Mouse (Mus musculus) embryonic facial prominence, embryonic 15.5 days (tissue): ENCODE data around the gene Gm5935. TPM values are rescaled to one million over a fixed set of nuclear protein-coding genes. Genes with fewer than 3 reads are reported as not detected.
"Not testable (repeated sequence)": the region's sequence is repeated elsewhere in the genome, so short reads cannot be mapped to it uniquely, and the experiment has no call there.

Source experiments
- ATAC-seq: fragments of 200-750 bp; cut with Nextera tagmentation; 2 replicates; pipeline ENCODE4 v1.8.0; 2017; ENCODE audit warnings: low read depth, moderate TSS enrichment; ENCODE audit not compliant: insufficient number of reproducible peaks, low FRiP score, low TSS enrichment
- H3K27ac ChIP-seq: fragments of 300-500 bp; sonication (generic); replicated peaks from 2 replicates; pipeline ENCODE4 v1.5.1; 2015; ENCODE audit warnings: mild to moderate bottlenecking, inconsistent platforms
- H3K27me3 ChIP-seq: fragments of 300-500 bp; sonication (generic); 2 replicates; pipeline ENCODE4 v1.6.1; 2015; ENCODE audit warnings: inconsistent platforms
- H3K36me3 ChIP-seq: fragments of 300-500 bp; sonication (generic); 2 replicates; pipeline ENCODE4 v1.6.1; 2015; ENCODE audit warnings: mild to moderate bottlenecking, inconsistent platforms
- H3K4me1 ChIP-seq: fragments of 300-500 bp; sonication (generic); 2 replicates; pipeline ENCODE4 v1.6.1; 2015; ENCODE audit warnings: inconsistent platforms
- H3K4me2 ChIP-seq: fragments of 300-500 bp; sonication (generic); replicated peaks from 2 replicates; pipeline ENCODE4 v1.6.1; 2015; ENCODE audit warnings: mild to moderate bottlenecking, inconsistent platforms
- H3K4me3 ChIP-seq: fragments of 300-500 bp; sonication (generic); replicated peaks from 2 replicates; pipeline ENCODE4 v1.5.1; 2015; ENCODE audit warnings: mild to moderate bottlenecking, inconsistent platforms
- H3K9ac ChIP-seq: fragments of 300-500 bp; sonication (generic); 2 replicates; pipeline ENCODE4 v1.6.1; 2015; ENCODE audit warnings: inconsistent platforms
- H3K9me3 ChIP-seq: fragments of 300-500 bp; sonication (generic); replicated peaks from 2 replicates; pipeline ENCODE4 v1.6.1; 2016; ENCODE audit warnings: inconsistent platforms
- WGBS: fragments of 180-500 bp; shearing (Covaris S2); methylation state at CpG from one replicate; pipeline ENCODE4 v1.1.7; 2015; 5-methylcytosine and 5-hydroxymethylcytosine counted together
- polyA plus RNA-seq: library from polyadenylated mRNA; unstranded; fragments of >200 nt; fragmentation: Nextera tagmentation; extraction: Ambion mirVana; gene quantifications from 2 replicates; pipeline ENCODE4 v1.2.1, GENCODE M21; 2015

The Gm5935 gene
- not detected in 2 replicates for polyA plus RNA-seq

DNA sequence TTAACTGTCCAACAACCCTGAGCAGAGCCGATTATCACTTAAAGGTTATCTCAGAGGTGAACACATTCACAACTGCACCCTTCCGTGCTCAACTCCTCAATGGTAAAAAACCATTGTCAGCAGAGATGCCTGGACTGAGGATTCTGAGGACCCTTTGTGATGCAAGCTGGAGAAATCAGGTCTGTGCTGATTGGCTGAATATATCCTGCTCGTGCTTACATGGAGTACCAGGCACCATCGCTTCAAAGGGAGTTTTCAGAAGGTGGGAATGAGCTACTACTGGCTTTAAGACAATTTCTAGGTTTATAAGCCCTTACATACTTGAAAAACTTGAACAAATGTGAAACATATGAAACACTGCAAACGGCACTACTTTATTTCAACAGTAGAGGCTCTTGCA, at the start of gene Gm5935:
TSS of gene Gm5935 (minus strand) at position 101 of the 400 bp plus-strand sequence.
- H3K9me3 ChIP-seq, H3K27ac ChIP-seq, H3K4me1 ChIP-seq, H3K27me3 ChIP-seq, ATAC-seq, H3K9ac ChIP-seq, H3K4me3 ChIP-seq, H3K36me3 ChIP-seq, H3K4me2 ChIP-seq: not testable (repeated sequence)
- 77% methylated on average over 5 of the region's 5 CpGs for WGBS

Other genes with a start within 250 kb of the Gm5935 start
- not detected in 2 replicates for gene Gm4297, start 200.3 kb downstream of the Gm5935 start, polyA plus RNA-seq